Comparison of ENCODE assay signal across 8 mouse cellular contexts in genomic region chr17:15824337-15824736, GRCm38 (mm10). TPM values are rescaled to one million over a fixed set of nuclear protein-coding genes. Genes with fewer than 3 reads are reported as not detected.
A peak's percentile ranks its signal among the peaks of the same experiment; 100 is the strongest.
DNase-seq lines count a peak whose midpoint lies in the region; ATAC-seq and TF ChIP-seq lines count a peak whose summit lies in the region.

No protein-coding gene starts in this region.

- peaks cover 6% of the 10 kb centered on the region; the same call in 1 of the 2 replicates for H3K36me3 ChIP-seq in limb, embryonic 12.5 days
- peaks cover 3% of the 10 kb centered on the region; the same call in 1 of the 2 replicates for H3K36me3 ChIP-seq in small intestine, adult 2 months (ENCODE audit: control insufficient read depth, insufficient read depth, low read length)

- H3K4me1 ChIP-seq in embryonic fibroblast, embryonic 13.5 days (ENCODE audit: control insufficient read depth, insufficient read depth, low read length), result peaks cover 7% of the 10 kb centered on the region
- peaks cover 53% of the 10 kb centered on the region for H3K4me1 ChIP-seq in limb, embryonic 12.5 days (replicated peaks)
- peaks cover 6% of the 10 kb centered on the region; the same call in 1 of the 2 replicates for H3K4me1 ChIP-seq in small intestine, adult 2 months (ENCODE audit: control insufficient read depth, insufficient read depth, insufficient read length, low read length)

- H3K9ac ChIP-seq in limb, embryonic 12.5 days (replicated peaks), result peak overlapping the region; percentile 97

- peak overlapping the region; percentile 39 for H3K27ac ChIP-seq in embryonic fibroblast, embryonic 13.5 days (ENCODE audit: insufficient read depth, low read length)
- peak overlapping the region; percentile 64; the same call in 1 of the 2 replicates for H3K27ac ChIP-seq in limb, embryonic 12.5 days
- H3K27ac ChIP-seq in small intestine, adult 2 months (ENCODE audit: insufficient read depth, low read depth, low read length), result peak overlapping the region; percentile 14

- peak overlapping the region; percentile 81 for H3K4me2 ChIP-seq in limb, embryonic 12.5 days

- peaks cover 6% of the 10 kb centered on the region for H3K27me3 ChIP-seq in limb, embryonic 12.5 days
- H3K27me3 ChIP-seq in small intestine, adult 2 months (ENCODE audit: control insufficient read depth, insufficient read depth, low read length), result no peaks in the 10 kb centered on the region

- 23% methylated on average over 11 of the region's 11 CpGs for WGBS in limb, embryonic 12.5 days
- 20% methylated on average over 11 of the region's 11 CpGs for WGBS in small intestine, adult 2 months

- ATAC-seq in limb, embryonic 12.5 days (ENCODE audit: insufficient number of reproducible peaks, insufficient read depth, low FRiP score, low TSS enrichment, low read depth), result no peak
- no peak for ATAC-seq in megakaryocyte-erythroid progenitor cell, adult 5-6 weeks (replicated peaks; ENCODE audit: low FRiP score, low TSS enrichment, poor library complexity, severe bottlenecking)
- ATAC-seq in megakaryocyte, adult 5-6 weeks (ENCODE audit: poor library complexity, severe bottlenecking), result no peak
- no peak for ATAC-seq in CD4-positive, CD25-positive, alpha-beta regulatory T cell, adult 4 months

- H3K4me3 ChIP-seq in embryonic fibroblast, embryonic 13.5 days (ENCODE audit: insufficient read depth, low read length), result peak overlapping the region; percentile 94
- peak overlapping the region; percentile 93 for H3K4me3 ChIP-seq in limb, embryonic 12.5 days (replicated peaks)
- H3K4me3 ChIP-seq in small intestine, adult 2 months (ENCODE audit: low read depth, low read length), result peak overlapping the region; percentile 32; the same call in 1 of the 2 replicates

- TF ChIP-seq POLR2A in embryonic fibroblast, embryonic 13.5 days (IDR thresholded peaks at IDR 0.05; ENCODE audit: low read depth, low read length), result no peak
- no peak for TF ChIP-seq POLR2A in small intestine, adult 2 months (IDR thresholded peaks at IDR 0.05; ENCODE audit: low read depth, low read length)

- TF ChIP-seq CTCF in embryonic fibroblast, embryonic 13.5 days (IDR thresholded peaks at IDR 0.05; ENCODE audit: borderline replicate concordance, insufficient read depth, low read length), result no peak
- no peak for TF ChIP-seq CTCF in small intestine, adult 2 months (IDR thresholded peaks at IDR 0.05; ENCODE audit: extremely low read depth, insufficient read length, insufficient replicate concordance, low read depth, low read length)

- DNase-seq in left cerebral cortex, postnatal 4 days, result peak; percentile 49
- DNase-seq in left cerebral cortex, adult 8-10 months (ENCODE audit: low spot score in 2 of 2), result no peak

- H3K9me3 ChIP-seq in limb, embryonic 12.5 days, result no peaks in the 10 kb centered on the region

- intact Hi-C loops in left cerebral cortex, postnatal 4 days (cut with DNase I), result no loop called here

RNA-seq across cellular contexts. Expression of gene Rgmb, which starts 6.5 kb away (rescaled TPM):
- 100 to 1,000 TPM in 1 of 2 experiments, 10 to 100 TPM in 1; 87.3 to 108 TPM for total RNA-seq in left cerebral cortex, postnatal 4 days (2021)
- total RNA-seq in left cerebral cortex, adult 8-10 months (2022), result 10 to 100 TPM; 52.7 to 71.1 (median 66.7) TPM
- 17.4 and 19.5 TPM in 2 replicates for polyA plus RNA-seq in embryonic fibroblast, embryonic 13.5 days (2011; ENCODE audit: insufficient read length, low read depth, missing spikeins)
- 19.0 and 26.5 TPM in 2 replicates for polyA plus RNA-seq in limb, embryonic 12.5 days (2016; fragmentation: Nextera tagmentation; extraction: Ambion mirVana)
- 76.1 and 97.5 TPM in 2 replicates for polyA plus RNA-seq in small intestine, adult 2 months (2012; rRNA removed)
- not detected in 2 replicates for total RNA-seq in megakaryocyte-erythroid progenitor cell, adult 5-6 weeks (2014; fragmentation: Nextera tagmentation)
- 0.38 TPM in 1 of 2 replicates, not detected in the other for total RNA-seq in megakaryocyte-erythroid progenitor cell, adult 5-6 weeks (2017)
- 3.4 and 3.8 TPM in 2 replicates for total RNA-seq in megakaryocyte, adult 5-6 weeks (2015)
- 1.7 and 2.3 TPM in 2 replicates for total RNA-seq in megakaryocyte, adult 5-6 weeks (2017)
- polyA plus RNA-seq in CD4-positive, CD25-positive, alpha-beta regulatory T cell, adult 4 months (2017; shearing (Covaris generic)), result under 1 TPM; 0.56 to 0.60 TPM

Comparison
In these comparisons a context has a peak if more than half of its experiments do, and no peak if none do; other contexts are left out.
1. H3K27ac ChIP-seq: peak in every context shown above with its lines; median percentile 64 in limb, embryonic 12.5 days; 39 in embryonic fibroblast, embryonic 13.5 days; 14 in small intestine, adult 2 months.
2. H3K4me3 ChIP-seq: peak in every context shown above with its lines; median percentile 94 in embryonic fibroblast, embryonic 13.5 days; 93 in limb, embryonic 12.5 days; 32 in small intestine, adult 2 months.
3. RNA of gene Rgmb, which starts 6.5 kb away (total RNA-seq): 87.3 to 108 TPM in left cerebral cortex, postnatal 4 days and 52.7 to 71.1 TPM in left cerebral cortex, adult 8-10 months; 1.7 to 3.8 TPM in megakaryocyte, adult 5-6 weeks and 0.38 TPM in megakaryocyte-erythroid progenitor cell, adult 5-6 weeks; every median in the first group is over 10 times any median in the second.